Mouse (Mus musculus) left cerebral cortex, adult 18-20 months (tissue): ENCODE measurements around the gene Lmo2. TPM values are rescaled to one million over a fixed set of nuclear protein-coding genes. Genes with fewer than 3 reads are reported as not detected.
"Not testable (repeated sequence)": the region's sequence is repeated elsewhere in the genome, so short reads cannot be mapped to it uniquely, and the experiment has no call there.

Source experiments
- DNase-seq, 2 experiments: peaks; one replicate each; pipeline ENCODE4 v3.0.0; 2021 to 2022; ENCODE audit warnings: low spot score in 2 of 2, mixed read lengths in 1 of 2
- total RNA-seq, 2 experiments: library from RNA; stranded (reverse); gene quantifications; 2 replicates each; pipeline ENCODE4 v1.2.3; 2021

Gene Lmo2
- total RNA-seq, 2 experiments from 2014 or later: 17.3 to 18.5 TPM

- DNase-seq: no peak
These were observed 18.1 kb downstream of the Lmo2 start for GRCm38 (mm10) chr2:103975904-103976303.

DNA sequence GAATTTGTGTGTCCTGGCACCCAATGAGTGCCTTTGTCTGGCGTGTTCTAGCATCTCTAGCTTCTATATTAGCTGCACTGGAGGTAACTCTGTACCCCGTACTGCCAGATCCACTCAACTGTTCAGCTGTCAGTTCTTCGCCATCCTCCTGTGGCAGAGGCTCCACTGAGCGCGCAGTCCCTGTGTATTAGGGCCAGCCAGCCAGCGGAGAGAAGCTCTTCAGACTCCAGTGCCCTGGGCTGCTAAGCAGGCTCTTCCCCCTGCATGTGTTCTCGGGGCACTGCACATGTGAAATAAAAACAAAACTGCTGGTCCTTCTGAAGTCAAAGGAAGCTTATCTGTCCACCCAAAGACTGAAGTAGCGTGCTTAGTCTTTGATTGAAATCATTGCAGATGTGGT, 19.4 kb downstream of the Lmo2 start:
- no peak for DNase-seq

- no peak for DNase-seq
These were observed 19.9 kb downstream of the Lmo2 start for GRCm38 (mm10) chr2:103977716-103978115.

DNA sequence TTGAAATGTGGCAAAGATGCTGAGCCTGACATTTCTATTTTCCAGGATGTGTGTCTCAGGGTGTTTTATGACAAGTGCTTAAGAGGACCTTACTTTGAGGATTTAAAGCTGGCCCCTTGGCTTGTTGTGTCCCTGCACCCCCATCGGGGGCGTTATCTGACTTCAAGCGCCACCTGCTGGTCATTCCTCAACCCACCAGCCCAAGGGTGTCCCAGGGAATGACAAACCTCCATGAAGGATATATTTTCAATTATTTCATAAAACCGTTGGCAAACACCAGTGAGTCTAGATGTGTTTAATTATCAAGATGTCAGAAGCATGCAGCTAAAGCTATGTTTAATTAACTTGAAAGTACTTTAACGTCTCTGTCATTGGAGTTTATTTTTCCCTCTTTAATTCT, 24.5 kb downstream of the Lmo2 start:
- peak; percentile 65 to 74 for DNase-seq

DNA sequence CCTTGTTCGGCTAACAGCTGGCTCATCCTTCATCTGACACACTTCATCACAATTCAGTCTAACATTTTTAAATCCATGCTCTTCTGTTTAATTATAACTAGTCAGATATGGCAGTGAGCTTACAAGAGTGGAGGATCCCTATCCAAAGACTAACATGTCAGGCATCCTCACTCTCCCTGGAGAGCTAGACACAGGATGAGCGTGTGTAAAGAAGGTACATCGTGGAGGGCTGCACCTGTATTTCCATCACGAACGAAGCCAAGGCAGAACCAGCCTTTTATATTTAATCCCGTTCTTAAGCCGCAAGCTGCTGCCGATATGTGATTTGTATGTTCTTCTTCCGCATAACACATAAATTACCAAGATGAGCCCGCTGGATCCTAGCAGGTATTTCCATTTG, 25.4 kb downstream of the Lmo2 start:
- DNase-seq: no peak

GRCm38 (mm10) chr2:103987595-103987994, 29.8 kb downstream of the Lmo2 start:
- not testable (repeated sequence) for DNase-seq

- DNase-seq: no peak
These were observed 31.9 kb downstream of the Lmo2 start for GRCm38 (mm10) chr2:103989724-103990123.

GRCm38 (mm10) chr2:103991303-103991702, 33.5 kb downstream of the Lmo2 start:
- DNase-seq: no peak

DNA sequence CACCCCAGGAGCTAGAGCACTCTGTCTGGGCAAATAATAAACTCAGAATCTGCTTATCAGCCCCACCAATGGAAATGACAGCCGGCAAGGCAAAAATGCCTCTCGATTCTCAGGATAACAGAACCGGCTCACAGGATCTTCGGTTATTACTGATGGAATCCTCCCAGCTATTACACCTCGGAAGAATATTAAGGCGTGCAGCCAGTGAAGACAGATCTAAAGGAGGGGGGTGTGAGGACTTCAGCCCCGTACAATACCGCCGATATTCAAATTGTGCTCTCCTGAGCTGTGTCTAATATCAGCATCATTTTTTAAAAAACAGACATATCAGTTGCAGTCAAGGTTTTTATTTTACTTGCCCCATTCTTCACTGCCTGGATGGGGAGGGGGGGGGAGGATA, 34.4 kb downstream of the Lmo2 start:
- no peak for DNase-seq

DNA sequence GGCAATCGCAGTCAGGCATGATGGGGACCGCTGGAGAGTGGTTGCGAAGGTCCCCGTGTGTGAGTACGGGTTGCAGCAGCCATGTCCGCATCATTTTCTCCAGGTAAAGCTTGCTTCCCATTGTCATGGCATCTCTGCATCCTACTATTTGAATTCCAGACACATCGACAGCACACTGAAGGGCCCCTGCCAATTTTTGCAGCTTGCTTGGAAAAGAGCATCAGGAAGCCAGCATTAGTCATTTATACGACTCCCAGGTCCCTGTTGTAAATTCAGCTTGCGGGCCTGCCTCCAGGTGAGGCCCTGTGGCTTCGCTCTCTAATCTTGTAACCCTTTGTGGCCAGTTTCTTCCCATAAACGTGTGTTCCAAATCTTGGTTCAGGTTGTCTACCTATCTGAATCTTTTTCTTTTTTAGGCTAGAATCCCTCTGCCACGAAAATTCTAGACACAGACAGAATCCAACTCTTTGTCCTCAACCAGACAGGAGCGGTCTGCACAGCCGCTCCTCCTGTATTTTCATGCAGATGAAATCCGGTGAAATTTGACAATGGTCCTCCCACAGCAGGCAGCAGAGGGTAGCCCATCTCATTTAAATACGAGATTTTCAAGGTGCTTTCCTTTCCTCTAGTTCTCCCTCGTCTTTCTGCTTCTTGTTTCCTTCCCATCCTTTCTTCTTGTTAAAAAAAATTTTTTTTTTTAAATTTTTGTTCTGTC, 35.0 kb downstream of the Lmo2 start:
- no peak for DNase-seq

DNA sequence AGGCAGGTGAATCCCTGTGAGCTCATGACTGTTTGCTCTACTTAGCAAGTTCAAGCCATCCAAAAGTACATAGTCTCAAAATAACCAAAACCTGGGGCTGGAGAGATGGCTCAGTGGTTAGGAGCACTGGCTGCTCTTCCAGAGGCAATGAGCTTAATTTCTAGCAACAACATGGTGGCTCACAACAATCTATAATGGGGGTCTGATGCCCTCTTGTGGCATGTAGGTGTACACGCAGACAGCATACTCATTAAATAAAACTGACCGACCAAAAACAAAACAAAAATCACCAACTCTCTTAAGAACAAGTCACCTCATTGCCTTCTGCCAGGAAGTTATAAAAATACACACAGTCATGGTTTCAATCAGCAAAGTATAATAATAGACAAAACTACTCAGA, 43.3 kb downstream of the Lmo2 start:
- DNase-seq: no peak

DNA sequence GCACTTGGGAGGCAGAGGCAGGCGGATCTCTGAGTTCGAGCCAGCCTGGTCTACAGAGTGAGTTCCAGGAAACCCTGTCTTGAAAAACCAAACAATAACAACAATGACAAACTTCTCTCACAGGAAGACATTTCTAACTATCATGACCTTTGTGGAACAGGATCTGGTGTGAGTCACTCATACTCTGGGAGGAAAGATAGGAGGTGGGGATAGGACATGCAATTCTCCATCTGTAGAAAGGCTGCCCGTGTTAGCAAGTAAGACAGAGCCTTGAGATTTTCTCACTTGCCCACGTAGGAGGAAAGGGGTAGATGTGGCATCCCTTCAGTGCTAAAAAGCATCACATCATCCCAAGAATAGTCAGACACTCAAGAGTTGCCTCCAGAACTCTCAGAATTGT, 44.1 kb downstream of the Lmo2 start:
- DNase-seq: no peak

GRCm38 (mm10) chr2:104002711-104003413, 45.1 kb downstream of the Lmo2 start:
- peak; percentile 73 to 77 for DNase-seq

- DNase-seq: no peak
These were observed 50.2 kb downstream of the Lmo2 start for GRCm38 (mm10) chr2:104007793-104008519.

DNA sequence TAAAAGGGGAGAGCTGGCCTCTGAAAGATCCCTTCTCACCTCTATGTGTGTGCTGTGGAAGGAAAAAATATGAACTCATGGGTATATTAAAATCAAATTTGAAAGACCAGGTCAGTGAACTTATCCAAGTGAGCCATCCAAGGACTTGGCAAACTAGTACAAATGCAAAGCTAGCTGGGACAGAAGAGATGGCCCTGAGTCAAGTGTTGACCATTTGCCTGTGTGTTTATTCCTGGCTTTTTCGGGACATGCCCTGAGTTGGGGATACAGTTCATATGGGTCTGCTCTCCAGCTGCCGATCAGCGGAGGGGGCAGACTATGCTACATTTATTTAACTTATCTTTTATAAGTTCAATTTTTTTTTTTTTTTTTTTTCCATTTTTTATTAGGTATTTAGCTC, 51.1 kb downstream of the Lmo2 start:
- not testable (repeated sequence) for DNase-seq

DNA sequence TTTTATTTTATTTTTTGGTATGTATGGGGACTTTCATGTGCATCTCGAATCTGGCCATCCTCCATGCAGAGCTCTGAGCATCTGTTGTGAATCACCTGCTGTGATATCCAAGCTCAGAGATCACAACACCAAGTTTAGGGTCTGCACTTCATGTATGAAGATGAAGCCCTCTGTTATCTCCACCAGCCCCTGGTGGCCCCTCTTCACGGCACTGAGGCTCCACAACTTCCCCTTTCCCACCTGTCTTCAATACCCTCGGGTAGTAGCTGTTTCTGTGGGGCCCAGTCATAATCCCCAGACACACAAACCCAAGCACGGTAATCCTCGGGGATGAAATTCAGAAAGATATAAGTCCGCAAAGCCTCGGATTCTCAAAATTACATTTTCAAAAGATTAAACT, 65.3 kb downstream of the Lmo2 start:
- no peak for DNase-seq

GRCm38 (mm10) chr2:104024656-104025055, 66.9 kb downstream of the Lmo2 start:
- DNase-seq: no peak

- DNase-seq: peak; percentile 68 to 85
These were observed 69.8 kb downstream of the Lmo2 start, which contains the start of gene Fbxo3 for GRCm38 (mm10) chr2:104027458-104028138. Fbxo3 (plus strand) TSS chr2:104027721.

DNA sequence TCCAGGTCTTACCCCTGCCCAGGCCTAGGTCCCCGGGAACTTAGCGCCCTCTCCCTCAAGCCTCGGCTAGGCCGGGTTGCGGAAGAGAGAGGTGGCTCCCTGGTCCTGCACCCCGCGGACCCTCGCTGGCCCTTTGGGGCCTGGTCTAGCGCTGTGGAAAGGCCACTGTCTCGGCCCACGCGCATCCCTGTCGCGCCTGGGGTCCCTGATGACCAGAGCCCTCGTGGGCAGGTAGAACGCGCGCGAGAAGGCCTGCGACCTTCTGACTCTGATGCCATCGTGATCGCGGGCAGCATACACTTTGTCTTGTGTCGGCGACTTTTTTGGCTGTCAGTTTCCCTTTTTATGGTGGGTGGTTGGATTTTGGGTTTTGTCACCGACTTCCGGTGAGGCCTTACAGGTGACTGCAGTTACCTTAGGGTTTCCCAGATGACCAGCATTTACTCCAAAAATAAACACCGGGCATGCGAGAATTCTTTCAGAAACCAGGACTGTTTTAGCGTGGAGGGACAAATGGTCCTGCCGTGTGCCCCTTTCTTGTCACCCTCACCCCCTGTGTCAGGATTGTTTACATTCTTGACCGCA, 70.4 kb downstream of the Lmo2 start, which contains the start of gene 4931422A03Rik:
Gene 4931422A03Rik, minus strand, starts transcription at position 223 of the 585 bp plus-strand sequence.
- DNase-seq: peak; percentile 15 to 18

- no peak for DNase-seq
These were observed 71.3 kb downstream of the Lmo2 start for GRCm38 (mm10) chr2:104029074-104029473.

GRCm38 (mm10) chr2:104030381-104030780, 72.6 kb downstream of the Lmo2 start:
- DNase-seq: no peak
